Mouse (Mus musculus) CH12.LX (cell line): ENCODE data around the gene Hk2. TPM values are rescaled to one million over a fixed set of nuclear protein-coding genes. Genes with fewer than 3 reads are reported as not detected.
"Not testable (repeated sequence)": the region's sequence is repeated elsewhere in the genome, so short reads cannot be mapped to it uniquely, and the experiment has no call there.

Experiments used
- DNase-seq: peaks from one replicate; pipeline ENCODE4 v3.0.0-alpha.2; 2013; ENCODE audit errors: extremely low read depth
- H3K27ac ChIP-seq: 2 replicates; pipeline ENCODE4 v1.5.1; 2012; ENCODE audit warnings: low read depth, mild to moderate bottlenecking, control low read depth, moderate library complexity; ENCODE audit not compliant: insufficient read depth
- H3K27me3 ChIP-seq: replicated peaks from 2 replicates; pipeline ENCODE3; 2012; ENCODE audit warnings: inconsistent platforms
- H3K36me3 ChIP-seq, 2 experiments: replicated peaks in 1 of 2; 2 replicates each; pipeline versions ENCODE3 to v1.6.1; 2012; ENCODE audit warnings: inconsistent platforms in 1 of 2, low read length in 1 of 2, mild to moderate bottlenecking in 1 of 2, mixed read lengths in 1 of 2, moderate library complexity in 1 of 2; ENCODE audit not compliant: control insufficient read depth in 1 of 2, insufficient read depth in 1 of 2
- H3K4me1 ChIP-seq, 2 experiments: 2 replicates each; pipeline ENCODE4 v1.6.1; 2012; ENCODE audit warnings: inconsistent platforms in 1 of 2, moderate library complexity in 1 of 2; ENCODE audit not compliant: insufficient read depth in 2 of 2, control insufficient read depth in 1 of 2
- H3K4me2 ChIP-seq: 2 replicates; pipeline ENCODE4 v1.6.1; 2012; ENCODE audit warnings: low read depth, mild to moderate bottlenecking, control low read depth; ENCODE audit not compliant: poor library complexity, insufficient read depth, severe bottlenecking
- H3K4me3 ChIP-seq, 3 experiments: fragments of 150-350 bp in 1 of 3; sonication (generic) in 1 of 3; replicated peaks in 1 of 3; 2 replicates each; pipeline versions ENCODE3 to v1.5.1; 2011 to 2012; ENCODE audit warnings: low read depth in 2 of 3, low read length in 2 of 3, mild to moderate bottlenecking in 2 of 3, moderate library complexity in 2 of 3, control low read depth in 1 of 3, improper control_type of control experiment in 1 of 3, inconsistent platforms in 1 of 3, mixed read lengths in 1 of 3; ENCODE audit not compliant: poor library complexity in 1 of 3
- H3K79me2 ChIP-seq: replicated peaks from 2 replicates; pipeline ENCODE4 v1.6.1; 2012; ENCODE audit warnings: mild to moderate bottlenecking, moderate library complexity; ENCODE audit not compliant: control insufficient read depth, poor library complexity, insufficient read depth, severe bottlenecking; ENCODE audit errors: extremely low read depth
- H3K9ac ChIP-seq: 2 replicates; pipeline ENCODE4 v1.6.1; 2012; ENCODE audit warnings: low read depth, mild to moderate bottlenecking, control low read depth, moderate library complexity; ENCODE audit not compliant: insufficient read depth
- H3K9me3 ChIP-seq: replicated peaks from 2 replicates; pipeline ENCODE3; 2012; ENCODE audit warnings: low read length, inconsistent platforms, mixed read lengths
- BHLHE40 ChIP-seq: IDR thresholded peaks from 2 replicates; pipeline ENCODE4 v1.6.1; 2011; ENCODE audit warnings: mild to moderate bottlenecking, low read depth, low read length, improper control_type of control experiment
- CHD2 ChIP-seq: IDR thresholded peaks from 2 replicates; pipeline ENCODE4 v1.6.1; 2011; ENCODE audit warnings: low read length, improper control_type of control experiment
- CTCF ChIP-seq, 2 experiments: IDR thresholded peaks in 1 of 2; conservative IDR thresholded peaks in 1 of 2; 2 replicates each; pipeline ENCODE4 v1.5.1; 2011 to 2012; ENCODE audit warnings: low read depth in 2 of 2, low read length in 2 of 2, improper control_type of control experiment in 1 of 2, inconsistent platforms in 1 of 2, mild to moderate bottlenecking in 1 of 2, moderate library complexity in 1 of 2
- GABPA ChIP-seq: IDR thresholded peaks from 2 replicates; pipeline ENCODE4 v1.6.1; 2012; ENCODE audit warnings: low read depth, low read length, improper control_type of control experiment, inconsistent platforms; ENCODE audit not compliant: insufficient replicate concordance
- JUND ChIP-seq: conservative IDR thresholded peaks from 2 replicates; pipeline ENCODE4 v1.6.1; 2011; ENCODE audit warnings: low read depth, low read length, improper control_type of control experiment
- NRF1 ChIP-seq: IDR thresholded peaks from 2 replicates; pipeline ENCODE4 v1.6.1; 2014; ENCODE audit warnings: low read depth, mild to moderate bottlenecking, inconsistent platforms, low read length, improper control_type of control experiment, moderate library complexity
- POLR2A ChIP-seq: IDR thresholded peaks from 2 replicates; pipeline ENCODE4 v1.6.1; 2011; ENCODE audit warnings: low read depth, mild to moderate bottlenecking, improper control_type of control experiment, low read length
- POLR2AphosphoS2 ChIP-seq: IDR thresholded peaks from 2 replicates; pipeline ENCODE4 v1.6.1; 2011; ENCODE audit warnings: low read depth, low read length, improper control_type of control experiment
- RAD21 ChIP-seq: IDR thresholded peaks from 2 replicates; pipeline ENCODE4 v1.6.1; 2011; ENCODE audit warnings: low read depth, mild to moderate bottlenecking, low read length, improper control_type of control experiment, moderate library complexity
- RCOR1 ChIP-seq: conservative IDR thresholded peaks from 2 replicates; pipeline ENCODE4 v1.6.1; 2012; ENCODE audit warnings: low read depth, mild to moderate bottlenecking, inconsistent platforms, low read length, improper control_type of control experiment
- TBP ChIP-seq: conservative IDR thresholded peaks from 2 replicates; pipeline ENCODE4 v1.6.1; 2011; ENCODE audit warnings: low read depth, low read length, improper control_type of control experiment
- TCF12 ChIP-seq: IDR thresholded peaks from 2 replicates; pipeline ENCODE4 v1.6.1; 2014; ENCODE audit warnings: low read depth, mild to moderate bottlenecking, inconsistent platforms, low read length, improper control_type of control experiment
- UBTF ChIP-seq: IDR thresholded peaks from 2 replicates; pipeline ENCODE4 v1.6.1; 2012; ENCODE audit warnings: low read depth, mild to moderate bottlenecking, inconsistent platforms, low read length, improper control_type of control experiment, moderate library complexity
- ZNF384 ChIP-seq: IDR thresholded peaks from 2 replicates; pipeline ENCODE4 v1.6.1; 2012; ENCODE audit warnings: low read depth, low read length, improper control_type of control experiment, inconsistent platforms
- dilution Hi-C: fragments of 300-500 bp; cut with MboI; formaldehyde crosslinking; loops from 2 replicates; pipeline ENCODE4 v1.14.3; 2020; ENCODE audit warnings: low sequenced_read_pairs; ENCODE audit not compliant: extremely low pct_unique_long_range_greater_than_20kb, extremely low pct_ligation_motif_present
- in situ Hi-C: fragments of 300-500 bp; cut with MboI; formaldehyde crosslinking; loops from 3 replicates; pipeline ENCODE4 v1.14.3; 2019; ENCODE audit warnings: low sequenced_read_pairs, low pct_ligation_motif_present, low pct_unique_long_range_greater_than_20kb, mixed read lengths
- polyA plus RNA-seq: library from polyadenylated mRNA; unstranded; fragments of >175 nt; gene quantifications from 2 replicates; pipeline ENCODE4 v1.2.1, GENCODE M21; 2012; ENCODE audit warnings: low read depth; ENCODE audit not compliant: insufficient read length
- total RNA-seq, 2 experiments: library from RNA; depleted of rRNA; stranded (reverse); fragments of 300-350 nt in 1 of 2; fragments of >200 nt in 1 of 2; gene quantifications; 2 replicates each; pipeline ENCODE4 v1.2.3; 2012 to 2014

Gene Hk2
- total and polyA plus RNA-seq, 3 experiments = 64.2 to 149 (median 75.3) TPM

GRCm38 (mm10) chr6:82684136-82684535 is 90.1 kb downstream of the Hk2 start:
- H3K9ac ChIP-seq = no peak overlapping the region
- no peak overlapping the region for H3K27ac ChIP-seq
- no peak overlapping the region for H3K4me2 ChIP-seq
- no peak for DNase-seq
- H3K4me1 ChIP-seq = no peaks in the 10 kb centered on the region
- TF ChIP-seq CTCF (conservative IDR thresholded peaks at IDR 0.05 in 1 of 2, IDR thresholded peaks at IDR 0.05 in 1 of 2; ENCODE audit: low read depth in 2 of 2, low read length in 2 of 2) = no peak
- TF ChIP-seq CHD2 = no peak
- no peak for TF ChIP-seq TCF12
- no peak for TF ChIP-seq POLR2AphosphoS2
- no peak for TF ChIP-seq UBTF
- no peak for TF ChIP-seq RCOR1
- TF ChIP-seq RAD21 = no peak
- no peak for TF ChIP-seq POLR2A
- no peak for TF ChIP-seq TBP
- TF ChIP-seq NRF1 = no peak
- no peak for TF ChIP-seq GABPA
- no peak for TF ChIP-seq ZNF384
- no peak for TF ChIP-seq BHLHE40
- TF ChIP-seq JUND = no peak
- H3K27me3 ChIP-seq = no peaks in the 10 kb centered on the region
- dilution Hi-C loops (no loop called here), in situ Hi-C loops (no loop called here)
- H3K4me3 ChIP-seq = no peak overlapping the region
- no peaks in the 10 kb centered on the region for H3K79me2 ChIP-seq
- H3K36me3 ChIP-seq = no peaks in the 10 kb centered on the region
- no peaks in the 10 kb centered on the region for H3K9me3 ChIP-seq

GRCm38 (mm10) chr6:82679286-82679685 is 95.0 kb downstream of the Hk2 start:
- H3K4me2 ChIP-seq, H3K27me3 ChIP-seq, H3K9me3 ChIP-seq, H3K4me3 ChIP-seq, H3K9ac ChIP-seq, dilution Hi-C loops, H3K4me1 ChIP-seq, DNase-seq, H3K27ac ChIP-seq, H3K36me3 ChIP-seq, H3K79me2 ChIP-seq, in situ Hi-C loops: not testable (repeated sequence)

- H3K79me2 ChIP-seq, H3K36me3 ChIP-seq, H3K9me3 ChIP-seq, DNase-seq, H3K4me2 ChIP-seq, H3K9ac ChIP-seq, H3K27ac ChIP-seq, H3K27me3 ChIP-seq, H3K4me1 ChIP-seq, dilution Hi-C loops, H3K4me3 ChIP-seq, in situ Hi-C loops: not testable (repeated sequence)
These were observed 96.6 kb downstream of the Hk2 start for GRCm38 (mm10) chr6:82677629-82678028.

Other genes starting within 250 kb of the Hk2 start
- 49.7 and 59.1 TPM in 2 replicates for gene Pole4, start 69.1 kb downstream of the Hk2 start, total RNA-seq (2012; rRNA removed)
- 178 and 184 TPM in 2 replicates for gene Pole4, start 69.1 kb downstream of the Hk2 start, total RNA-seq (2014; rRNA removed)
- gene Pole4, start 69.1 kb downstream of the Hk2 start, polyA plus RNA-seq = 79.8 and 88.8 TPM in 2 replicates
- gene Sema4f, start 165.3 kb upstream of the Hk2 start, total RNA-seq (2012; rRNA removed) = 0.04 TPM in 1 of 2 replicates, not detected in the other
- gene Sema4f, start 165.3 kb upstream of the Hk2 start, total RNA-seq (2014; rRNA removed) = not detected in 2 replicates
- gene Sema4f, start 165.3 kb upstream of the Hk2 start, polyA plus RNA-seq = not detected in 2 replicates
- 3.0 and 6.4 TPM in 2 replicates for gene M1ap, start 172.4 kb upstream of the Hk2 start, total RNA-seq (2012; rRNA removed)
- gene M1ap, start 172.4 kb upstream of the Hk2 start, total RNA-seq (2014; rRNA removed) = 1.8 and 2.4 TPM in 2 replicates
- gene M1ap, start 172.4 kb upstream of the Hk2 start, polyA plus RNA-seq = 3.9 and 4.7 TPM in 2 replicates